Mouse (Mus musculus): ENCODE results near the gene Lgals12.

Gene Lgals12

GRCm38 (mm10) chr19:7583101-7583500 lies 23.9 kb downstream of the Lgals12 start:
- DNase-seq (ENCODE audit: low read depth): no peak

- DNase-seq (ENCODE audit: low read depth): peak; percentile 58
Observed at GRCm38 (mm10) chr19:7581042-7581441, 26.0 kb downstream of the Lgals12 start.

GRCm38 (mm10) chr19:7577710-7578109 lies 29.3 kb downstream of the Lgals12 start:
- no peak for DNase-seq (ENCODE audit: low read depth)

- no peak for DNase-seq (ENCODE audit: low read depth)
Observed at GRCm38 (mm10) chr19:7576180-7576579, 30.8 kb downstream of the Lgals12 start.

- DNase-seq (ENCODE audit: low read depth): peak; percentile 78
Observed at GRCm38 (mm10) chr19:7569650-7570049, 37.3 kb downstream of the Lgals12 start.

GRCm38 (mm10) chr19:7568364-7568763 lies 38.6 kb downstream of the Lgals12 start:
- DNase-seq (ENCODE audit: low read depth): peak; percentile 29

GRCm38 (mm10) chr19:7566826-7567225 lies 40.2 kb downstream of the Lgals12 start:
- no peak for DNase-seq (ENCODE audit: low read depth)

- DNase-seq (ENCODE audit: low read depth): no peak
Observed at GRCm38 (mm10) chr19:7564457-7564856, 42.5 kb downstream of the Lgals12 start.

GRCm38 (mm10) chr19:7563676-7564075 lies 43.3 kb downstream of the Lgals12 start:
- no peak for DNase-seq (ENCODE audit: low read depth)

GRCm38 (mm10) chr19:7562601-7563129 lies 44.3 kb downstream of the Lgals12 start:
- no peak for DNase-seq (ENCODE audit: low read depth)

GRCm38 (mm10) chr19:7561456-7561855 lies 45.5 kb downstream of the Lgals12 start:
- no peak for DNase-seq (ENCODE audit: low read depth)

- DNase-seq (ENCODE audit: low read depth): no peak
Observed at GRCm38 (mm10) chr19:7559986-7560385, 47.0 kb downstream of the Lgals12 start.

GRCm38 (mm10) chr19:7558675-7559074 lies 48.3 kb downstream of the Lgals12 start:
- no peak for DNase-seq (ENCODE audit: low read depth)

- no peak for DNase-seq (ENCODE audit: low read depth)
Observed at GRCm38 (mm10) chr19:7557844-7558243, 49.1 kb downstream of the Lgals12 start.

GRCm38 (mm10) chr19:7557328-7557822 lies 49.6 kb downstream of the Lgals12 start, which contains the start of gene Pla2g16:
Gene Pla2g16 (plus strand): TSS chr19:7557459.
- no peak for DNase-seq (ENCODE audit: low read depth)

GRCm38 (mm10) chr19:7556641-7557040 lies 50.4 kb downstream of the Lgals12 start:
- no peak for DNase-seq (ENCODE audit: low read depth)

GRCm38 (mm10) chr19:7554881-7555280 lies 52.1 kb downstream of the Lgals12 start:
- DNase-seq (ENCODE audit: low read depth): no peak

GRCm38 (mm10) chr19:7553441-7553840 lies 53.6 kb downstream of the Lgals12 start:
- DNase-seq (ENCODE audit: low read depth): no peak

GRCm38 (mm10) chr19:7552301-7552673 lies 54.7 kb downstream of the Lgals12 start:
- DNase-seq (ENCODE audit: low read depth): no peak

- DNase-seq (ENCODE audit: low read depth): no peak
Observed at GRCm38 (mm10) chr19:7551550-7552300, 55.3 kb downstream of the Lgals12 start.

GRCm38 (mm10) chr19:7548924-7549323 lies 58.1 kb downstream of the Lgals12 start:
- DNase-seq (ENCODE audit: low read depth): no peak

All from 416B (cell line).